Mouse (Mus musculus) lung, embryonic 16.5 days (tissue): ENCODE data around the gene Rab31. TPM values are rescaled to one million over a fixed set of nuclear protein-coding genes. Genes with fewer than 3 reads are reported as not detected.

Experiments
- ATAC-seq: fragments of 200-750 bp; cut with Nextera tagmentation; 2 replicates; pipeline ENCODE4 v1.8.0; 2017; ENCODE audit warnings: low read depth, mild to moderate bottlenecking, moderate library complexity
- H3K27ac ChIP-seq: fragments of 300-500 bp; sonication (generic); 2 replicates; pipeline ENCODE4 v1.5.1; 2014; ENCODE audit warnings: mild to moderate bottlenecking, control low read depth, low read length
- H3K27me3 ChIP-seq: fragments of 300-500 bp; sonication (generic); 2 replicates; pipeline ENCODE4 v1.6.1; 2014; ENCODE audit warnings: low read depth, low read length, mixed read lengths; ENCODE audit not compliant: control insufficient read depth, insufficient read depth
- H3K36me3 ChIP-seq: fragments of 300-500 bp; sonication (generic); 2 replicates; pipeline ENCODE4 v1.6.1; 2014; ENCODE audit warnings: low read length; ENCODE audit not compliant: control insufficient read depth, insufficient read depth
- H3K4me1 ChIP-seq: fragments of 300-500 bp; sonication (generic); replicated peaks from 2 replicates; pipeline ENCODE4 v1.6.1; 2014; ENCODE audit warnings: low read length, mixed read lengths; ENCODE audit not compliant: control insufficient read depth, insufficient read depth
- H3K4me2 ChIP-seq: fragments of 300-500 bp; sonication (generic); 2 replicates; pipeline ENCODE4 v1.6.1; 2014; ENCODE audit warnings: low read depth, low read length, control low read depth
- H3K4me3 ChIP-seq: fragments of 300-500 bp; sonication (generic); 2 replicates; pipeline ENCODE4 v1.5.1; 2014; ENCODE audit warnings: mild to moderate bottlenecking, low read length, control low read depth
- H3K9ac ChIP-seq: fragments of 300-500 bp; sonication (generic); 2 replicates; pipeline ENCODE4 v1.6.1; 2014; ENCODE audit warnings: low read length, control low read depth
- H3K9me3 ChIP-seq: fragments of 300-500 bp; sonication (generic); 2 replicates; pipeline ENCODE4 v1.6.1; 2016; ENCODE audit warnings: low read length; ENCODE audit not compliant: control insufficient read depth
- WGBS: fragments of 180-500 bp; shearing (Covaris S2); extraction: QIAGEN DNeasy Blood & Tissue Kit; methylation state at CpG from one replicate; pipeline ENCODE4 v1.1.7; 2014; 5-methylcytosine and 5-hydroxymethylcytosine counted together
- polyA plus RNA-seq: library from polyadenylated mRNA; unstranded; fragments of >200 nt; fragmentation: Nextera tagmentation; extraction: Ambion mirVana; gene quantifications from 2 replicates; pipeline ENCODE4 v1.2.1, GENCODE M21; 2015

The Rab31 gene
- polyA plus RNA-seq, 1 experiment from 2014 or later, result 32.0 TPM

DNA sequence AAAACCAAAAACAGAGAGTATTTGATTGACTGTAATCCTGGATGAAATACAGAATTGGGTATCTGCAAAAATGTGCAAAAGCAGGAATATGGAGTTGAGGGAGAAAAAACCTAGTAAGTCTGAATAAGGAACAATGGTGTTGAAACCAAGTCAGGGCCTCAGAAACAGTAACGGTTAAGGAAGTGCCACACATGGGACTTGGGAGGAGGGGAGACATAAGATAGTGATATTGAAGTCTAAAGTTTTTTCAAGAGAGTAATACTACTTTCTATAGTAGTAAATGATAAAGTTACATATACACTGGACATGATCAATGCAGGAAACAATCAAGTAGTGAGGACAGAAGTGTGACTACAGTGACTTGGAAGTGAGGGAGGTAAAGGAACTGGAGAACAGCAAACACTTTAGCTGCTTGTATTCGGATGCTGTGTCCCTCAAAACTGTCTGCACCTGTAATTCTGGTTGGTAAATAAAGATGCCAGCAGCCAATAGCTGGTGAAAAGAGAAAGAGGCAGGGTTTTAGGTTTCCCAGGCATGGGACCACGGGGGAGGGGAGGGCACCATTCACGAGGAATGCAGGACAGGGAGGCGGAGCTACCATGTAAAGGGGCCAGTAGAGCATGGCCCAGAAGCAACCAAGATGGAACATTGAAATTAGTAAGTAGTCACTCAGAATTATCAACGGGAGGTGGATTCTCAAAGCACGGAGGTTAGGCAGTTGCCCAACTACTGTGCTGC is 164.8 kb downstream of the Rab31 start:
- Histone ChIP-seq H3K27me3 (no peaks in the 10 kb centered on the region), H3K36me3 (0 out of 2 replicates have a peak, but pooled peaks cover 3% of the 10 kb centered on the region), H3K4me2 (no peak overlapping the region), H3K27ac (0 out of 2 replicates have a peak overlapping the region, but pooled peaks have one; percentile 31), H3K4me1 (peaks cover 45% of the 10 kb centered on the region), H3K9me3 (no peaks in the 10 kb centered on the region), H3K9ac (no peak overlapping the region), H3K4me3 (no peak overlapping the region)
- WGBS, result 47% methylated on average over 7 of the region's 7 CpGs
- no peak for ATAC-seq

DNA sequence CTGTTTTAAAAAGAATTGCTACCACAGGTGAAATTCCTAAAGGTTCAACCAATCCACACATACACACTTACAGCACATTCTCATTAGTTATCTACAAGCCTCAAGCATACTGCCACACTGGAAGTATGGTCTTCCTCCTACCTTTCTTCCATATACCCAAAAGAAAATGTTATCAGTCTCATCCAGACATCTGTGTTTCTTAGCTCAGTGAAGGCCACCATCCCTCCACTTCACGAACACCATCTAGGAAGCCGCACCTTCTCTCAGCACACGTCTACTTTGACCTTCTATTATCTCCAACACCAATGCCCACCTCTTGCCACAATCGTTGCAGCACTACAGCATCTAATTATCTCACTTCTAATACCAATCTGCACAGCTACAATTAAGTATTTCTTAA is 166.5 kb downstream of the Rab31 start:
- H3K9me3 ChIP-seq, result no peaks in the 10 kb centered on the region
- H3K4me1 ChIP-seq, result peaks cover 43% of the 10 kb centered on the region
- 0 out of 2 replicates have a peak, but pooled peaks cover 3% of the 10 kb centered on the region for H3K36me3 ChIP-seq
- H3K27ac ChIP-seq, result no peak overlapping the region
- no peak overlapping the region for H3K4me3 ChIP-seq
- no peak overlapping the region for H3K9ac ChIP-seq
- WGBS, result 82% methylated on average over 4 of the region's 4 CpGs
- no peaks in the 10 kb centered on the region for H3K27me3 ChIP-seq
- H3K4me2 ChIP-seq, result no peak overlapping the region
- ATAC-seq, result no peak

DNA sequence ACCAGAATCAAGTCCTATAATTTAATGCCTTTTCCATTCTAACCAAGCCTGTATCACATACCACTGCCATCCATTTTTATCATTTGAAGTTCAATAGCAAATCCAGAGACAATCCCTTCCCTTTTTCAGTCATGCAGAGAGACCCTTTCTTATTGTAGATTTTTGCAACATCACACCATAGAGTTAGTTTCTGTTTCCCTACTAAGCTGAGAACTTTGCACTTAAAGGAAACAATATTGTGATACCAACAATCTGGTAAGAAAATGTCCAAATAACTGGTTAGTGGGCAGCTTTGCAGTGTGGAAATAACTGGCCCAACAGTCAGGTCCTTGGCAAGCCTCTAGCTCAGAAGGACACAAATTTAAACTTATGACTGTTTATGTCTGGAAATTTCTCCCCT is 167.7 kb downstream of the Rab31 start:
- H3K4me3 ChIP-seq, result no peak overlapping the region
- H3K27me3 ChIP-seq, result no peaks in the 10 kb centered on the region
- H3K36me3 ChIP-seq, result 0 out of 2 replicates have a peak, but pooled peaks cover 3% of the 10 kb centered on the region
- no peak overlapping the region for H3K4me2 ChIP-seq
- H3K9me3 ChIP-seq, result no peaks in the 10 kb centered on the region
- ATAC-seq, result no peak
- peaks cover 36% of the 10 kb centered on the region for H3K4me1 ChIP-seq
- H3K9ac ChIP-seq, result no peak overlapping the region
- H3K27ac ChIP-seq, result no peak overlapping the region

DNA sequence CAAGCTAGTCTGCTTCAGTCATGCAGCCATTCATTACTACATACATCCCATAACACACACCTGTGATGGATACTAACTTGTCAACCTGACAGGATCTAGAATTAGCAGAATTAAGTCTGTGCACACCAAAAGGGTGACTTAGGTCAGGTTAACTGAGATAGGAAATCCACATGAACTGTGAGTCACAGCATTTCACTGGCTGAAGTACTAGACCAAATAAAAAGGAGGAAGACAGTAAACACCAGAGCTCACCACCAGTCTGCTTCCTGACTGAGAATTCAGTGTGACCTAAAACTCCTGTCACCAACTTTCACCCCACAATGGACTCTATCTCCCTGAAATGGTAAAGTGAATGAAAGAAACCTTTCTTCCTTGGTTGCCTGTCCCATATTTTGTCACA is 168.2 kb downstream of the Rab31 start:
- H3K4me2 ChIP-seq, result no peak overlapping the region
- H3K27me3 ChIP-seq, result no peaks in the 10 kb centered on the region
- no peak for ATAC-seq
- no peaks in the 10 kb centered on the region for H3K9me3 ChIP-seq
- no peak overlapping the region for H3K4me3 ChIP-seq
- H3K36me3 ChIP-seq, result 0 out of 2 replicates have a peak, but pooled peaks cover under 1% of the 10 kb centered on the region
- no peak overlapping the region for H3K27ac ChIP-seq
- peaks cover 32% of the 10 kb centered on the region for H3K4me1 ChIP-seq
- H3K9ac ChIP-seq, result no peak overlapping the region

Other genes starting within 250 kb of the Rab31 start
- 1.1 and 1.7 TPM in 2 replicates for gene Tmem232, start 232.0 kb downstream of the Rab31 start, polyA plus RNA-seq
- gene Vapa, start 159.2 kb downstream of the Rab31 start, polyA plus RNA-seq, result 174 and 178 TPM in 2 replicates
- gene Txndc2, start 130.6 kb downstream of the Rab31 start, polyA plus RNA-seq, result not detected in 2 replicates
- gene Ppp4r1, start 9.8 kb upstream of the Rab31 start, polyA plus RNA-seq, result 38.6 and 40.0 TPM in 2 replicates
- 95.4 and 101 TPM in 2 replicates for gene Ralbp1, start 113.0 kb upstream of the Rab31 start, polyA plus RNA-seq
- gene Twsg1, start 178.5 kb upstream of the Rab31 start, polyA plus RNA-seq, result 126 and 129 TPM in 2 replicates